Mouse (Mus musculus) midbrain, embryonic 14.5 days (tissue): Measurements from ENCODE around the gene Stk40. TPM values are rescaled to one million over a fixed set of nuclear protein-coding genes. Genes with fewer than 3 reads are reported as not detected.
A peak's percentile ranks its signal among the peaks of the same experiment; 100 is the strongest.
"Not testable (repeated sequence)": the region's sequence is repeated elsewhere in the genome, so short reads cannot be mapped to it uniquely, and the experiment has no call there.

Experiments
- ATAC-seq: fragments of 200-750 bp; cut with Nextera tagmentation; 2 replicates; pipeline ENCODE4 v1.8.0; 2017; ENCODE audit warnings: moderate number of reproducible peaks, moderate library complexity; ENCODE audit not compliant: low FRiP score, low TSS enrichment
- DNase-seq: peaks from one replicate; pipeline ENCODE4 v3.0.0-alpha.2; 2015
- H3K27ac ChIP-seq: fragments of 300-500 bp; sonication (generic); replicated peaks from 2 replicates; pipeline ENCODE4 v1.5.1; 2014; ENCODE audit warnings: mild to moderate bottlenecking, low read depth, low read length, moderate library complexity
- H3K27me3 ChIP-seq: fragments of 300-500 bp; sonication (generic); 2 replicates; pipeline ENCODE4 v1.6.1; 2014; ENCODE audit warnings: low read length, control low read depth, mixed read lengths; ENCODE audit not compliant: control insufficient read depth, insufficient read depth
- H3K36me3 ChIP-seq: fragments of 300-500 bp; sonication (generic); 2 replicates; pipeline ENCODE4 v1.6.1; 2014; ENCODE audit warnings: low read length, control low read depth; ENCODE audit not compliant: control insufficient read depth, insufficient read depth
- H3K4me1 ChIP-seq: fragments of 300-500 bp; sonication (generic); 2 replicates; pipeline ENCODE4 v1.6.1; 2014; ENCODE audit warnings: mild to moderate bottlenecking, antibody characterized with exemption, low read length, control low read depth; ENCODE audit not compliant: control insufficient read depth, insufficient read depth
- H3K4me2 ChIP-seq: fragments of 300-500 bp; sonication (generic); 2 replicates; pipeline ENCODE4 v1.6.1; 2014; ENCODE audit warnings: mild to moderate bottlenecking, low read length, moderate library complexity
- H3K4me3 ChIP-seq: fragments of 300-500 bp; sonication (generic); replicated peaks from 2 replicates; pipeline ENCODE4 v1.5.1; 2014; ENCODE audit warnings: low read depth, low read length
- H3K9ac ChIP-seq: fragments of 300-500 bp; sonication (generic); replicated peaks from 2 replicates; pipeline ENCODE4 v1.6.1; 2014; ENCODE audit warnings: mild to moderate bottlenecking, low read length, moderate library complexity
- H3K9me3 ChIP-seq: fragments of 300-500 bp; sonication (generic); 2 replicates; pipeline ENCODE4 v1.6.1; 2016; ENCODE audit warnings: low read length, control low read depth, mixed read lengths; ENCODE audit not compliant: control insufficient read depth
- WGBS: fragments of 180-500 bp; shearing (Covaris S2); extraction: QIAGEN DNeasy Blood & Tissue Kit; methylation state at CpG from one replicate; pipeline ENCODE4 v1.1.7; 2014; 5-methylcytosine and 5-hydroxymethylcytosine counted together
- polyA plus RNA-seq: library from polyadenylated mRNA; unstranded; fragments of >200 nt; fragmentation: Nextera tagmentation; extraction: Ambion mirVana; gene quantifications from 2 replicates; pipeline ENCODE4 v1.2.1, GENCODE M21; 2014

The Stk40 gene
- polyA plus RNA-seq, 1 experiment from 2014 or later = 29.4 TPM

DNA sequence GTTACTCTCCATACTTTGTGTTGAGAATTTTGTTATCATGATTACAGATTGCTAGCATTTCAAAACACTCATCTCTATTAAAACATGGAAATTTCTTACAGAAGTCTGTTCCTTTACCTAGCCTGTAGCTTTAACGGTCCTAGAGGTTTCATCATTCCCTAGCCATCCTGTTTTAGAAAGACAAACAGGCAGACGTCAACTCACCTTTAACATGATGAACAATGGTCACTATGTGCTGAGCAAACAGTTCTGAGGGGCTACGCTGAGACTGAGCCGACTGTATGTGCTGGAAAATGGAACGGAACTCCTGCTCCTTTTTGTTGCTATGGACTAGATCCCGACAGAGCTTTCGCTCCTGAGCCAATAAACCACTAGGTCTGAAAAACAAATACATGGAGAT lies 72.2 kb downstream of the Stk40 start:
- WGBS = 94% methylated on average over 7 of the region's 7 CpGs
- not testable (repeated sequence) for H3K4me1 ChIP-seq
- peaks cover 93% of the 10 kb centered on the region for H3K36me3 ChIP-seq

DNA sequence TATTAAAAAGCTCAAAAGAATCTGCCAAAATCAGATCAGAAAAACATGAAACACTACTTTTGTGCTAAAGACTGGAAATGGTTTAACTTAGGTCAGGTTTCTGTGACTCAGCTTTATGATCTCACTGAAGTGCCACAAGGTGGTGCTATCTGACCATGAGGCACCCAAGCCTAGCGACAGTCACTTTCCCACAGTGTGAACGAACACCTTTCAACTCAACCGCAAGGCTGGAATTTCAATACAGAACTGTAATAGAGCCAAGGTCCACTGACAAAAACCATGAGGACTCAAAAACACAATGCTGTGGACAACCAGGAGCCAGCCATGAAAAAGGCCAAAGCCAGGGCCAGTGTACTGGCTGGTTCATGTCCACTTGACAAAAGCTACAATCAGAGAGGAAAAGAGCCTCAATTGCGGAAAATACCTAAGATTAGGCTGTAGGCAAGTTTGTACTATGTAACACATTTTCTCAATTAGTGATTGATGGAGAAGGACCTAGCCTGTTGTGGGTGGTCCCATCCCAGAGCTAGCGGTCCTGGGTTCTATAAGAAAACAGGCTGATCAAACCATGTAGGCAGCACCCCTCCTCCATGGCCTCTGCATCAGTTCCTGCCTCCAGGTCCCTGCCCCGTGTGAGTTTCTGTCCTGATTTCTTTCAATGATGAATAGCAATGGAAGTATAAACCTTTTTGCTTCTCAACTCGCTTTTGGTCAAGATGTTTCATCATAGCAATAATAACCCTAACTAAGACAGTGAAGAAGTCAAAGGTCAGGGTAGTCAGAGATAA lies 77.6 kb downstream of the Stk40 start:
- WGBS = 62% methylated on average over 7 of the region's 7 CpGs
- H3K36me3 ChIP-seq = peaks cover 71% of the 10 kb centered on the region
- no peak overlapping the region for H3K27ac ChIP-seq
- H3K4me2 ChIP-seq = no peak overlapping the region
- H3K4me1 ChIP-seq = no peaks in the 10 kb centered on the region
- no peaks in the 10 kb centered on the region for H3K27me3 ChIP-seq
- DNase-seq (peak; percentile 81), ATAC-seq (no peak)
- no peak overlapping the region for H3K9ac ChIP-seq
- no peak overlapping the region for H3K4me3 ChIP-seq
- no peaks in the 10 kb centered on the region for H3K9me3 ChIP-seq

More for the DNA sequence above, 72.2 kb downstream of the Stk40 start:
- not testable (repeated sequence) for H3K4me3 ChIP-seq, H3K9me3 ChIP-seq, DNase-seq, ATAC-seq, H3K27me3 ChIP-seq, H3K27ac ChIP-seq, H3K9ac ChIP-seq, H3K4me2 ChIP-seq

DNA sequence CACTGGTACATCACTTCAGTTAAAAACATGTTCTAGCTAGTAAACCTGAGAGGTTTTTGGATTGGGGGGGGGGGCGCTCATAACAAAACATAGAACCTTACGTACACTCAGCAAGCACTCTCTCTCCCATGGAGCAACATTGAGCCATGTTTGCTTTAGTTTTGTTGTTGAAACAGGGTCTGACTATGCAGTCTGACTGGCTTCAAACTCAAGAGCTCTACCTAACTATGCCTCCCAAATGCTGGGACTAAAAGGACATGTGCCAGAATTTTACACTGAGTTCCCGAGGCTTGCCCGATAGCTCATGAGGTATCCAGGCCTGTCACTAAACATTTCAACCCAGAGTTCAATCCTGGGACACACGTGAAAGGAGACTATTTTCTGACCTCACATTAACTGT lies 79.3 kb downstream of the Stk40 start:
- no peak overlapping the region for H3K4me3 ChIP-seq
- no peaks in the 10 kb centered on the region for H3K27me3 ChIP-seq
- no peaks in the 10 kb centered on the region for H3K9me3 ChIP-seq
- H3K4me1 ChIP-seq = no peaks in the 10 kb centered on the region
- WGBS = 93% methylated on average over 5 of the region's 5 CpGs
- H3K4me2 ChIP-seq = no peak overlapping the region
- ATAC-seq = no peak
- DNase-seq = no peak
- no peak overlapping the region for H3K27ac ChIP-seq
- H3K9ac ChIP-seq = no peak overlapping the region
- H3K36me3 ChIP-seq = peaks cover 57% of the 10 kb centered on the region

DNA sequence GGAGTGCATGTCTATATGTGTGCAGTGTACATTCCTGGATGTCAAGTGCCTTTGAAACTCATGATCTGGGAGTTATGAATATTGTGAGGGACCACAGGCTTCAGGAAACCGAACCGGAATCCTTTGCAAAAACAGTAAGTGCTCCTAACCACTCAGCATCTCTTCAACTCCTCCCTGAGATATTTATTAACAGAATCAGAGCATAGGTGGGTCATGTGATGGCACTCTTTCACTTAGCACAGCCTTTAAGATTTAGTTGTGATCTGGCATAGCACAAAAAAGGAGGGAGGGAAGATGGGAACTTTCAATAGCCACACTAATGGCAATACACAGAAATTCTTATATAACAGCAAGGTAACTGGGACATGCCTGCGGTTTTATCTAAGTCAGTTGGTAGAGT lies 83.3 kb downstream of the Stk40 start:
- no peak overlapping the region for H3K4me2 ChIP-seq

More for the DNA sequence above, 83.3 kb downstream of the Stk40 start:
- no peak for DNase-seq
- no peaks in the 10 kb centered on the region for H3K9me3 ChIP-seq
- peaks cover 36% of the 10 kb centered on the region for H3K36me3 ChIP-seq
- no peak overlapping the region for H3K9ac ChIP-seq
- H3K4me1 ChIP-seq = no peaks in the 10 kb centered on the region
- ATAC-seq = no peak
- H3K27me3 ChIP-seq = no peaks in the 10 kb centered on the region
- H3K27ac ChIP-seq = no peak overlapping the region
- 95% methylated on average over 3 of the region's 3 CpGs for WGBS
- H3K4me3 ChIP-seq = no peak overlapping the region

Other genes with a start within 250 kb of the Stk40 start
- gene Csf3r, start 79.4 kb upstream of the Stk40 start, polyA plus RNA-seq = 0.50 and 0.64 TPM in 2 replicates
- 125 and 139 TPM in 2 replicates for gene Mrps15, start 57.0 kb upstream of the Stk40 start, polyA plus RNA-seq
- gene Oscp1, start 45.4 kb upstream of the Stk40 start, polyA plus RNA-seq = 34.0 and 42.7 TPM in 2 replicates
- gene Lsm10, start 7.3 kb upstream of the Stk40 start, polyA plus RNA-seq = 47.8 and 51.2 TPM in 2 replicates
- gene Eva1b, start 43.8 kb downstream of the Stk40 start, polyA plus RNA-seq = 7.8 and 12.3 TPM in 2 replicates
- 0.89 and 1.1 TPM in 2 replicates for gene Sh3d21, start 59.5 kb downstream of the Stk40 start, polyA plus RNA-seq
- gene Thrap3, start 98.8 kb downstream of the Stk40 start, polyA plus RNA-seq = 113 and 167 TPM in 2 replicates
- 78.3 and 85.3 TPM in 2 replicates for gene Map7d1, start 152.4 kb downstream of the Stk40 start, polyA plus RNA-seq
- 37.1 and 124 TPM in 2 replicates for gene Trappc3, start 158.4 kb downstream of the Stk40 start, polyA plus RNA-seq
- 0.57 and 1.1 TPM in 2 replicates for gene Col8a2, start 182.8 kb downstream of the Stk40 start, polyA plus RNA-seq
- gene Adprhl2, start 217.7 kb downstream of the Stk40 start, polyA plus RNA-seq = 64.2 and 76.6 TPM in 2 replicates
- 7.4 and 9.7 TPM in 2 replicates for gene Tekt2, start 221.7 kb downstream of the Stk40 start, polyA plus RNA-seq